Mouse (Mus musculus) embryonic facial prominence, embryonic 14.5 days (tissue): ENCODE data around the gene 9330182L06Rik. TPM values are rescaled to one million over a fixed set of nuclear protein-coding genes. Genes with fewer than 3 reads are reported as not detected.

ENCODE experiments used
- ATAC-seq: fragments of 200-750 bp; cut with Nextera tagmentation; 2 replicates; pipeline ENCODE4 v1.8.0; 2017; ENCODE audit warnings: low read depth, moderate number of reproducible peaks, moderate TSS enrichment
- DNase-seq: peaks from one replicate; pipeline ENCODE4 v3.0.0-alpha.2; 2015; ENCODE audit warnings: low spot score
- H3K27ac ChIP-seq: fragments of 300-500 bp; sonication (generic); replicated peaks from 2 replicates; pipeline ENCODE4 v1.5.1; 2014; ENCODE audit warnings: low read depth, mild to moderate bottlenecking, low read length, moderate library complexity
- H3K27me3 ChIP-seq: fragments of 300-500 bp; sonication (generic); replicated peaks from 2 replicates; pipeline ENCODE4 v1.6.1; 2014; ENCODE audit warnings: low read length; ENCODE audit not compliant: control insufficient read depth, insufficient read depth
- H3K36me3 ChIP-seq: fragments of 300-500 bp; sonication (generic); 2 replicates; pipeline ENCODE4 v1.6.1; 2014; ENCODE audit warnings: low read length, mixed read lengths; ENCODE audit not compliant: control insufficient read depth, insufficient read depth
- H3K4me1 ChIP-seq: fragments of 300-500 bp; sonication (generic); 2 replicates; pipeline ENCODE4 v1.6.1; 2014; ENCODE audit warnings: antibody characterized with exemption, low read length; ENCODE audit not compliant: control insufficient read depth, insufficient read depth
- H3K4me2 ChIP-seq: fragments of 300-500 bp; sonication (generic); 2 replicates; pipeline ENCODE4 v1.6.1; 2014; ENCODE audit warnings: low read depth, mild to moderate bottlenecking, low read length, moderate library complexity, mixed read lengths
- H3K4me3 ChIP-seq: fragments of 300-500 bp; sonication (generic); 2 replicates; pipeline ENCODE4 v1.5.1; 2014; ENCODE audit warnings: low read depth, mild to moderate bottlenecking, low read length
- H3K9ac ChIP-seq: fragments of 300-500 bp; sonication (generic); 2 replicates; pipeline ENCODE4 v1.6.1; 2014; ENCODE audit warnings: low read depth, mild to moderate bottlenecking, low read length, moderate library complexity, mixed read lengths
- H3K9me3 ChIP-seq: fragments of 300-500 bp; sonication (generic); 2 replicates; pipeline ENCODE4 v1.6.1; 2016; ENCODE audit warnings: low read length; ENCODE audit not compliant: control insufficient read depth
- WGBS: fragments of 180-500 bp; shearing (Covaris S2); extraction: QIAGEN DNeasy Blood & Tissue Kit; methylation state at CpG from one replicate; pipeline ENCODE4 v1.1.7; 2014; 5-methylcytosine and 5-hydroxymethylcytosine counted together
- polyA plus RNA-seq: library from polyadenylated mRNA; unstranded; fragments of >200 nt; fragmentation: Nextera tagmentation; extraction: Ambion mirVana; gene quantifications from 2 replicates; pipeline ENCODE4 v1.2.1, GENCODE M21; 2014

9330182L06Rik gene
- polyA plus RNA-seq, 1 experiment from 2014 or later: 5.6 TPM

DNA sequence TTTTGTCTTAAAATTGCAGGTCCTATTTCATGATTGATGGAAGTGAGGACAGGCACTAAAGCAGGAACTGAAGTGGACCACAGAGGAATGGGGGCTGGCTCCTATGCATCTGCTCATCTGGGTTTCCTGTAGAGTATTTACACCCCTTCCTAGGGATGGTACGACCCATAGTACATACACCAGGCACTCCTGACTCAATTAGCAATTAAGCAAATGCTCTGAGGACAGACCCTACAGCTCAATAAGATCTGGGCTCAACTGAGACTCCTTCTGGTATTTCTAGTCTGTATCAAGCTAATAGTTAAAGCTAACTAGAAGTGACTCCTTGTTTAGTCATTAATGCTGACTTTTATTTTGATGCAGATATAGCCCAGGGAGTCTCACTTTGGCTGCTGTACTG is 60.9 kb downstream of the 9330182L06Rik start:
- Histone ChIP-seq H3K9me3 (no peaks in the 10 kb centered on the region), H3K36me3 (no peaks in the 10 kb centered on the region), H3K4me3 (no peak overlapping the region), H3K4me2 (no peak overlapping the region), H3K27me3 (no peaks in the 10 kb centered on the region), H3K9ac (no peak overlapping the region), H3K27ac (no peak overlapping the region), H3K4me1 (no peaks in the 10 kb centered on the region)
- WGBS: 68% methylated on average over 1 of the region's 1 CpGs
- ATAC-seq (no peak), DNase-seq (no peak)

DNA sequence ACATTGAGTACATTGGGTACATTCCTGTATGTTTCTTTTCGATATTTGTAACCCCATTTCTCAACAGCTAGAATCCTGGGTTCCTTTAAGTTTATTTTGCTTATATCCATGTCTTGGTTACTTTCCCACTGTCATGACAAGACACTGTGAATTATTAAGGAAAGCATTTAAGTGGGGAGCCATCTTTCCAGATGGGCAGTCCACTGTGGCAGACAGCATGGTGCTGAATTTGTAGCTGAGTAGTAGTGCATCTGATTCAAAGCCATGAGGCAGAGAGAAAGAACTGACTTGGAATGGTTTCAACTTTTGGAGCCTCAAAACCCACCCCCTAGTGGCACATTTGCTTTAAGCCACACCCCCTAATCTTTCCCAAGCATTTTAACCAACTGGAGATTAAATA is 61.6 kb downstream of the 9330182L06Rik start:
- ATAC-seq: no peak
- Histone ChIP-seq H3K36me3 (no peaks in the 10 kb centered on the region), H3K9me3 (no peaks in the 10 kb centered on the region), H3K9ac (no peak overlapping the region), H3K4me2 (no peak overlapping the region), H3K4me1 (no peaks in the 10 kb centered on the region), H3K27me3 (no peaks in the 10 kb centered on the region), H3K4me3 (no peak overlapping the region), H3K27ac (no peak overlapping the region)
- DNase-seq: no peak
- 90% methylated on average over 1 of the region's 1 CpGs for WGBS

DNA sequence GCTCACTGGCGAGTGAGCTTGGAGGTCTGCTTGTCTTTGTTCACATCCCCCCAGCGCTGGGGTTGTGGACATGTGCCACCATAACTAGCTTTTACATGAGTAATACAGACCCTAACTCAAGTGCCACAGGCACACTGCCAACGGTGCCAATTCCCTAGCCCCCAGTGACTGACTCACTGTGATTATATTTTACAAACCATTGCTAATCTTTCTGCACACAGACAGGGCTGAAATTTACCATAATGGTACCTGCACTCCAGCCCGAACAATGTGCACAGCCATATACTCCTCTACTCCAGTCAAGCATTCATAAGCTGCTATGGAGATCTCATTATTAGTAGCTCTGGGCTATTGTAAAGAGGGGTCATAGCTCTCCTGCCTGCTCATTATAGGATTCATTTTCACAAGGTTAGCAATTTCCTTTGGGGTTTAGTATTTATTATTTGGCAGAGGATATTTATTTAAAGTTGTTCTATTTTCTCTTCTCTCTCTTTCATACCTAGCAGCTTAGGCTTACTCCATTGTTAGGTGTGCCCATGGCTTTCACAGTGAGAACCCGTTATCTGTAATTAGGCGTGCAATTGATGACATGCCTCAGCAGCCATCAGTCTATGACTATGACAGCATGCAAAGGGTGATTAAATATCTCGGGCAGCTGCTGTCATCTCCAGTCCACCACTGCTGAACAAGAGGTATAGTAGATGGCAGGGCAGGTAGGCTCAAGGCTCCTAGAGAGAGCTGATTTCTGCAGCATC is 73.0 kb downstream of the 9330182L06Rik start:
- H3K27ac ChIP-seq: no peak overlapping the region
- no peak overlapping the region for H3K4me2 ChIP-seq
- H3K9ac ChIP-seq: no peak overlapping the region
- no peaks in the 10 kb centered on the region for H3K4me1 ChIP-seq
- no peaks in the 10 kb centered on the region for H3K36me3 ChIP-seq
- H3K4me3 ChIP-seq: no peak overlapping the region
- H3K9me3 ChIP-seq: no peaks in the 10 kb centered on the region
- no peaks in the 10 kb centered on the region for H3K27me3 ChIP-seq
- WGBS: 66% methylated on average over 7 of the region's 7 CpGs
- no peak for DNase-seq
- ATAC-seq: peak; percentile 93

DNA sequence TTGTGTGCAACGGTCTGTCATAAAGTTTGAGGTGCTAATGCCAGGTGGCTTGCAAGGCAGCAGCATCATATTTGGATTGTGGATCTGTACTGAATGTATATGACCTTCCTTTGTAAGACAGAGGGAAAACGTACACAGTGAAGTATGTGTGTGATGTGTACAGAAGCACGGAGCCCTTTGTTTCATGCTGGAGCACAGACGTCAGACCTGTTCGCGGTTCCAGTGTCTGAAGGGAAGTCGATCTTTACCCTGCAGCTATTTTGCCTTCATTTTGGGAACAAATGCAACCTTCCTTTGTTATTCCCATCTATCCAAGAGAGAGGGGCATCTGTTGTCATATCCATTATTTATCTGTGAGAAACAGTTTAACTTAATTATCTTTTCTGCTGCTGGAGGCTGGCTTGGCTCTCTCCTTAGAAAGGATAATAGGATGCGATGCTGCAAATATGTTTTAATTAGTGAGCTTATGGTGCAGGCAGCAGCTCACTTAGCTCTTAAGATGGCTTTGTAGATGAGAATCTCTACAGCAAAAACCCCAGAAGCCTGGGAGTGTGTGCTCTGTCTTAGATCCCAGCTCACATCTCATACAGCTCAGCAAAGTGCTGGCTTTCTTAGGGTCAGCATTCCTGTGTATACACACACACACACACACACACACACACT is 73.7 kb downstream of the 9330182L06Rik start:
- H3K9ac ChIP-seq: no peak overlapping the region
- ATAC-seq (peak; percentile 47; the same call in 1 of the 2 replicates), DNase-seq (no peak)
- H3K4me1 ChIP-seq: no peaks in the 10 kb centered on the region
- H3K9me3 ChIP-seq: no peaks in the 10 kb centered on the region
- WGBS: 68% methylated on average over 8 of the region's 8 CpGs
- H3K27me3 ChIP-seq: no peaks in the 10 kb centered on the region
- H3K27ac ChIP-seq: no peak overlapping the region
- H3K36me3 ChIP-seq: no peaks in the 10 kb centered on the region
- H3K4me2 ChIP-seq: no peak overlapping the region
- no peak overlapping the region for H3K4me3 ChIP-seq

DNA sequence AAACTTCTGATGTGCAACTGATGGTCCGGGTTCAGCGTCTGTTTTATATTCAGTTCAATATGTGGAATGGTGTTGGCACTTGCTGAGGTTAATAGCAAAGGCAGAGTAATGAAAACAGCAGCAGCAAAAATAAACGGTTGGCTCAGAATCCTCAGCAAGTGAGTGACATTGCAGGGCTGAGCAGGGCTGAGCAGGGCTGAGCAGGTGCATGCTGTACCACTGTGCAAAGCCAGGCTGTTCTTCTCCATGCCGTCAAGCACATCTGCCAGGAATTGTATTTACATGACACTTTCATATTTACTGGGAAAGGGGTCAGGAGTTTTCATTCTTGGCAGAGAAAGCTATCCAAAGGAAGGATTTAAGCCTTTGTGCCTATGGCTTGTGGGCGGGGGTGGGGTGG is 78.7 kb downstream of the 9330182L06Rik start:
- Histone ChIP-seq H3K4me2 (no peak overlapping the region), H3K4me1 (no peaks in the 10 kb centered on the region), H3K27ac (no peak overlapping the region), H3K27me3 (no peaks in the 10 kb centered on the region), H3K9ac (no peak overlapping the region), H3K4me3 (no peak overlapping the region), H3K9me3 (no peaks in the 10 kb centered on the region), H3K36me3 (no peaks in the 10 kb centered on the region)
- no peak for DNase-seq
- peak; percentile 74 for ATAC-seq
- WGBS: 40% methylated on average over 5 of the region's 5 CpGs

DNA sequence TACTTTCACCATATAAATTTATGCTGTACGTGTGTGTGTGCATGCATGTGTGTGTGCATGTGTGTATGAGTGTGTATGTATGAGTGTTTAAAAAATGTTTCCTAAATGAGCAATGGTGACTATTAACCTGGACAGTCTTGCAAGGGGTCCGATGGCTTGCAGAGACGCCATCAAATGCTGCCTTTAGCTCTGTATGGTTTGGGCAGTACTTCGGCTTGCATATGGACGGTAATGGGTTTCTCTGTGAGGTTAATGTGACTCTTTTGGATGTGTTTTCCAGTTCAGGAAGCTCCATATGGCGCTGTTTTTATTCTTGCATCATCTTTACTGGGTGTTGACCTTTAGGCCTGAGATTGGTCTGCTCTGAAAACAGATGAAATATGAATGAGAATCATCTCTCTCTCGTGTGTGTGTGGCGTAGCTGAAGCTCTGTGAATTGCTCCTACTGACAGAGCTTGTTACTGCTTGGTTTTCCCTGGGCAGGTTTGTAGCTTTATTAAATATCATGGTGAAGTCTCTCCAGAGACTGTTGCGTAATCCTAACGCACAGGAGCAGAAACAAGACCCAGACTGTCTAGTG is 79.2 kb downstream of the 9330182L06Rik start:
- DNase-seq: peak; percentile 47
- peak; percentile 69 for ATAC-seq
- WGBS: 69% methylated on average over 10 of the region's 10 CpGs

DNA sequence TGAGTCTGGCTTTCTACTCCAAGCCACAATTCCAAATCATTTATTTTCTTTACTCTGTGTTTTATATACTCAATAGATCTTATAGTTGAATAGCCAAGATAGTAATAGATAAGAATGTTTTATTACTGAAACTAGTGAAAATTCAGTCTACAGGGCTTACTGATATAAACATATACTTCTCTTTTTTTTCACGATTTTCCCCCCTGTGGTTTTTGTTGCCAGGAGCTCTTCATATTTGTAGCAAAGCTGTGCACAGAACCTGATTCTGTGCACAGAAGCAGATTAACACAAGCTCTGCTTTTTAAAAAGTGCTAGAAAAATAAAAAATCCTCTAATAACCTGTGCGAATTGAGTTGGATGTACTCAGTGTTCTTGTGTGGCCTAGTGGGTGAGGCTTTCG is 79.7 kb downstream of the 9330182L06Rik start:
- H3K9ac ChIP-seq: no peak overlapping the region
- no peak overlapping the region for H3K4me3 ChIP-seq
- H3K36me3 ChIP-seq: no peaks in the 10 kb centered on the region
- no peak for DNase-seq
- no peaks in the 10 kb centered on the region for H3K4me1 ChIP-seq
- WGBS: 88% methylated on average over 3 of the region's 3 CpGs
- H3K4me2 ChIP-seq: no peak overlapping the region
- H3K27ac ChIP-seq: no peak overlapping the region
- no peak for ATAC-seq
- H3K27me3 ChIP-seq: no peaks in the 10 kb centered on the region
- H3K9me3 ChIP-seq: no peaks in the 10 kb centered on the region

More for the DNA sequence above, 79.2 kb downstream of the 9330182L06Rik start:
- H3K27ac ChIP-seq: no peak overlapping the region
- H3K4me2 ChIP-seq: no peak overlapping the region
- no peaks in the 10 kb centered on the region for H3K4me1 ChIP-seq
- H3K4me3 ChIP-seq: no peak overlapping the region
- H3K36me3 ChIP-seq: no peaks in the 10 kb centered on the region
- H3K9ac ChIP-seq: no peak overlapping the region
- H3K9me3 ChIP-seq: no peaks in the 10 kb centered on the region
- no peaks in the 10 kb centered on the region for H3K27me3 ChIP-seq

DNA sequence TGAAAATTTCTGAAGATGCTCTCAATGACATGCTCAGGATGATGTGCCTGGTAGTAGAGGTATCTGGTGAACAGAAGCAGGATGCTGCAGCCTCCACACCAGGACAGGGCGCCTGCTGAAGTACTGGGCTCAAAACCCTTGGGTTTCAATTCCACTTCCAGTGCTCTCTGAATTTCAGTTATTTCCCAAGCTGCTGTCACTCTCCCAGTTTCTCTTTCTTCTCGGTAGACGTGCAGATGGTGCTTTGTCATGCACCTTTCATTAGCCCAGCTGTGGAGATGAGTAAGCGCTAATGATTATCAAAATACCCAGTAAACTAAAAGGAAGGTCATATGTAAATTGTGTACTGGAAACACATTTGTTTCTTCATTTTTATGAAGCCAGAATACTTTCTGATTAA is 80.6 kb downstream of the 9330182L06Rik start:
- H3K27ac ChIP-seq: no peak overlapping the region
- no peaks in the 10 kb centered on the region for H3K27me3 ChIP-seq
- no peak overlapping the region for H3K4me3 ChIP-seq
- ATAC-seq (no peak), DNase-seq (no peak)
- H3K36me3 ChIP-seq: no peaks in the 10 kb centered on the region
- H3K9me3 ChIP-seq: no peaks in the 10 kb centered on the region
- H3K4me1 ChIP-seq: no peaks in the 10 kb centered on the region
- 81% methylated on average over 4 of the region's 4 CpGs for WGBS
- H3K9ac ChIP-seq: no peak overlapping the region
- no peak overlapping the region for H3K4me2 ChIP-seq
